Comparison of ENCODE assay signal across 8 mouse cellular contexts in the genomic region with DNA sequence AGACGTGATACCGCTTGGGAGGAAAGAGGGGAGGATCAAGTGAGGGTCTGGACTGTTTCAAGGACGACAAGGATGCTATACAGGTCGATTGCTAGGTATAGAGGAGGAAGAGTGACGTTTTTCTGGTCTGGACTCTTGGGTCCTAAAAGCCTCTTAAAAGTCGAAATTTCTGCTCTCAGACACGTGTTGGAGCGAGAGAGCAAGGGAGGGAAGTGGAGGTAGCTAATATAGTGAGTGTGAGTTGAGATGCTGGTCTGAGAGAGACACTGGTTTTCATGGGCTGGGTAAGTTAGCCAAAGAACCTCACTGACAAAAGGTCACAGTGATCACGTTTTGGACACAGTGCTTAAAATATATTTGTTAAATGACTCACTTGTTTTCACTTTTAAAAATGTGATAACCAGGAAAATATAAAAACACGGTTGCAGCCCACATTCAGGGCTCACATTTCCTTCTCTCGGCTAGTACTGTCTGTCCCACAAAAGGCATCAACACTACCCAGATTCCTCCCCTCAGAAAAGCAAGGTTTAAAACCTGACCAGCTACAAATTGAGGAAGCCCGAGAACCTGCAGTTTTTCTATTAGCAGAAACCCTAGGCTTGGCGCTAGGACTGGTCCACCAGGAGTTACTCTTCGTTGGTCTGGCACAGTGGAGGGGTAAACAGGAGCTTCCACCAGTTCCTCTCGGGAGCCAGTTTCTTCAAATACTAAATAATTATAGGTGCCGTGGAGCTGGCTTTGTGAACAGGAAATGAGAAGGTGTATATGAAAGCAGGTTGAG. TPM values are rescaled to one million over a fixed set of nuclear protein-coding genes. Genes with fewer than 3 reads are reported as not detected.
DNase-seq lines count a peak whose midpoint lies in the region; ATAC-seq lines count a peak whose summit lies in the region.

No protein-coding gene starts in this region.

- H3K27me3 ChIP-seq in heart, embryonic 13.5 days (replicated peaks): no peaks in the 10 kb centered on the region
- H3K27me3 ChIP-seq in hindbrain, embryonic 14.5 days (ENCODE audit: control insufficient read depth, insufficient read depth, low read length): no peaks in the 10 kb centered on the region
- no peaks in the 10 kb centered on the region for H3K27me3 ChIP-seq in midbrain, embryonic 16.5 days (ENCODE audit: control insufficient read depth, insufficient read depth, low read depth, low read length)

- H3K9ac ChIP-seq in heart, embryonic 13.5 days: peak overlapping the region; percentile 91
- peak overlapping the region; percentile 99 for H3K9ac ChIP-seq in hindbrain, embryonic 14.5 days
- H3K9ac ChIP-seq in midbrain, embryonic 16.5 days (ENCODE audit: low read depth, low read length): peak overlapping the region; percentile 99

- WGBS in heart, embryonic 13.5 days: 37% methylated on average over 16 of the region's 16 CpGs
- WGBS in hindbrain, embryonic 14.5 days: 44% methylated on average over 16 of the region's 16 CpGs
- WGBS in midbrain, embryonic 16.5 days: 43% methylated on average over 16 of the region's 16 CpGs

- no peak; the same call in 1 of the 2 replicates for ATAC-seq in heart, embryonic 13.5 days (ENCODE audit: extremely low read depth, insufficient number of reproducible peaks, low FRiP score, low TSS enrichment)
- ATAC-seq in activated CD4-positive, CD25-positive, alpha-beta regulatory T cell, adult 4 months: peak; percentile 7
- ATAC-seq in hindbrain, embryonic 14.5 days (ENCODE audit: low FRiP score): 0 out of 2 replicates have a peak, but pooled peaks have one; percentile 3
- ATAC-seq in midbrain, embryonic 16.5 days: peak; percentile 34

- peak overlapping the region; percentile 87 for H3K4me2 ChIP-seq in heart, embryonic 13.5 days
- H3K4me2 ChIP-seq in hindbrain, embryonic 14.5 days (replicated peaks): peak overlapping the region; percentile 58
- peak overlapping the region; percentile 66 for H3K4me2 ChIP-seq in midbrain, embryonic 16.5 days (ENCODE audit: low read length)

- no peaks in the 10 kb centered on the region for H3K9me3 ChIP-seq in heart, embryonic 13.5 days
- H3K9me3 ChIP-seq in hindbrain, embryonic 14.5 days (ENCODE audit: control insufficient read depth, low read length): no peaks in the 10 kb centered on the region
- no peaks in the 10 kb centered on the region for H3K9me3 ChIP-seq in midbrain, embryonic 16.5 days (replicated peaks; ENCODE audit: control insufficient read depth, low read length, poor library complexity, severe bottlenecking)

- no peak for DNase-seq in heart, postnatal 4 days
- no peak for DNase-seq in hindbrain, embryonic 14.5 days (ENCODE audit: low spot score)
- DNase-seq in embryo, embryonic 10.5 days (ENCODE audit: low spot score): no peak
- no peak for DNase-seq in right cerebral cortex, postnatal 25 days
- no peak for DNase-seq in adrenal gland, adult (ENCODE audit: inconsistent age in 2 of 2, low spot score in 1 of 2)

- peaks cover 22% of the 10 kb centered on the region for H3K36me3 ChIP-seq in heart, embryonic 13.5 days
- H3K36me3 ChIP-seq in hindbrain, embryonic 14.5 days (replicated peaks; ENCODE audit: control insufficient read depth, insufficient read depth): peaks cover 21% of the 10 kb centered on the region
- H3K36me3 ChIP-seq in midbrain, embryonic 16.5 days (ENCODE audit: control insufficient read depth, insufficient read depth, low read length): 0 out of 2 replicates have a peak, but pooled peaks cover 1% of the 10 kb centered on the region

- peaks cover 18% of the 10 kb centered on the region for H3K4me1 ChIP-seq in heart, embryonic 13.5 days
- peaks cover 26% of the 10 kb centered on the region for H3K4me1 ChIP-seq in hindbrain, embryonic 14.5 days (replicated peaks; ENCODE audit: control insufficient read depth, insufficient read depth, low read length)
- H3K4me1 ChIP-seq in midbrain, embryonic 16.5 days (ENCODE audit: control insufficient read depth, insufficient read depth, low read length): peaks cover 11% of the 10 kb centered on the region

- H3K4me3 ChIP-seq in heart, embryonic 13.5 days: peak overlapping the region; percentile 67
- H3K4me3 ChIP-seq in hindbrain, embryonic 14.5 days (replicated peaks; ENCODE audit: low read length): peak overlapping the region; percentile 95
- peak overlapping the region; percentile 95 for H3K4me3 ChIP-seq in midbrain, embryonic 16.5 days (ENCODE audit: low read depth, low read length)

- no peak overlapping the region for H3K27ac ChIP-seq in heart, embryonic 13.5 days (replicated peaks)
- H3K27ac ChIP-seq in hindbrain, embryonic 14.5 days: peak overlapping the region; percentile 96
- H3K27ac ChIP-seq in midbrain, embryonic 16.5 days (ENCODE audit: low read length): peak overlapping the region; percentile 97

RNA-seq across cellular contexts. Expression of a gene that starts 0.9 kb away (rescaled TPM):
- 140 and 144 TPM in 2 replicates for polyA plus RNA-seq in heart, embryonic 13.5 days (2015; fragmentation: Nextera tagmentation; extraction: Ambion mirVana)
- 100 to 1,000 TPM; 168 to 177 TPM for total RNA-seq in heart, postnatal 4 days (2021)
- 1 to 10 TPM; 4.7 to 5.4 TPM for polyA plus RNA-seq in activated CD4-positive, CD25-positive, alpha-beta regulatory T cell, adult 4 months (2017; shearing (Covaris generic))
- polyA plus RNA-seq in hindbrain, embryonic 14.5 days (2014; fragmentation: Nextera tagmentation; extraction: Ambion mirVana): 2,565 and 2,873 TPM in 2 replicates
- 3,297 and 3,828 TPM in 2 replicates for polyA plus RNA-seq in midbrain, embryonic 16.5 days (2015; fragmentation: Nextera tagmentation; extraction: Ambion mirVana)

RNA-seq across cellular contexts. Expression of a gene that starts 41.3 kb away (rescaled TPM):
- 39.9 and 46.4 TPM in 2 replicates for polyA plus RNA-seq in heart, embryonic 13.5 days (2015; fragmentation: Nextera tagmentation; extraction: Ambion mirVana)
- 10 to 100 TPM; 28.5 to 29.2 TPM for total RNA-seq in heart, postnatal 4 days (2021)
- 10 to 100 TPM; 20.0 to 25.5 TPM for polyA plus RNA-seq in activated CD4-positive, CD25-positive, alpha-beta regulatory T cell, adult 4 months (2017; shearing (Covaris generic))
- polyA plus RNA-seq in hindbrain, embryonic 14.5 days (2014; fragmentation: Nextera tagmentation; extraction: Ambion mirVana): 42.8 and 43.5 TPM in 2 replicates
- 39.2 and 45.1 TPM in 2 replicates for polyA plus RNA-seq in midbrain, embryonic 16.5 days (2015; fragmentation: Nextera tagmentation; extraction: Ambion mirVana)

RNA-seq across cellular contexts. Expression of a gene that starts 51.6 kb away (rescaled TPM):
- polyA plus RNA-seq in heart, embryonic 13.5 days (2015; fragmentation: Nextera tagmentation; extraction: Ambion mirVana): 36.7 and 40.0 TPM in 2 replicates
- total RNA-seq in heart, postnatal 4 days (2021): 100 to 1,000 TPM; 100 to 106 TPM
- polyA plus RNA-seq in activated CD4-positive, CD25-positive, alpha-beta regulatory T cell, adult 4 months (2017; shearing (Covaris generic)): 1 to 10 TPM in 1 of 2 experiments, under 1 TPM in 1; 0.69 to 1.0 TPM
- 682 and 716 TPM in 2 replicates for polyA plus RNA-seq in hindbrain, embryonic 14.5 days (2014; fragmentation: Nextera tagmentation; extraction: Ambion mirVana)
- polyA plus RNA-seq in midbrain, embryonic 16.5 days (2015; fragmentation: Nextera tagmentation; extraction: Ambion mirVana): 1,230 and 1,315 TPM in 2 replicates

Comparison
In these comparisons a context has a peak if more than half of its experiments do, and no peak if none do; other contexts are left out.
1. RNA of a gene that starts 0.9 kb away (polyA plus RNA-seq): 3,297 to 3,828 TPM in midbrain, embryonic 16.5 days, 2,565 to 2,873 TPM in hindbrain, embryonic 14.5 days and 140 to 144 TPM in heart, embryonic 13.5 days; 4.7 to 5.4 TPM in activated CD4-positive, CD25-positive, alpha-beta regulatory T cell, adult 4 months; every median in the first group is over 10 times any median in the second.
2. RNA of a gene that starts 51.6 kb away (polyA plus RNA-seq): 1,230 to 1,315 TPM in midbrain, embryonic 16.5 days, 682 to 716 TPM in hindbrain, embryonic 14.5 days and 36.7 to 40.0 TPM in heart, embryonic 13.5 days; 0.69 to 1.0 TPM in activated CD4-positive, CD25-positive, alpha-beta regulatory T cell, adult 4 months; every median in the first group is over 10 times any median in the second.
3. Peak in every context shown above with its lines, with median percentiles within 50 percentile points of each other: H3K4me2 ChIP-seq, H3K4me3 ChIP-seq and H3K9ac ChIP-seq.